Mouse (Mus musculus) C2C12 (cell line): ENCODE results near the gene Siglec1. TPM values are rescaled to one million over a fixed set of nuclear protein-coding genes. Genes with fewer than 3 reads are reported as not detected.

Source experiments
- H3K27me3 ChIP-seq: one replicate; pipeline ENCODE4 v1.6.1; 2011; ENCODE audit not compliant: control insufficient read depth, insufficient read depth, insufficient read length
- H3K36me3 ChIP-seq: one replicate; pipeline ENCODE4 v1.6.1; 2011; ENCODE audit not compliant: control insufficient read depth, insufficient read depth
- H3K4me3 ChIP-seq: one replicate; pipeline ENCODE4 v1.5.1; 2011; ENCODE audit warnings: mild to moderate bottlenecking, control low read depth; ENCODE audit not compliant: poor library complexity, insufficient read depth, severe bottlenecking
- H3K79me2 ChIP-seq: one replicate; pipeline ENCODE4 v1.6.1; 2011; ENCODE audit not compliant: control insufficient read depth, insufficient read depth
- H3K79me3 ChIP-seq: one replicate; pipeline ENCODE4 v1.6.1; 2011; ENCODE audit warnings: low read depth, control low read depth
- H3ac ChIP-seq: one replicate; pipeline ENCODE3; 2011; ENCODE audit warnings: low read depth; ENCODE audit not compliant: control insufficient read depth, insufficient read length
- CEBPB ChIP-seq: IDR thresholded peaks from one replicate; pipeline ENCODE4 v1.6.1; 2011; ENCODE audit warnings: low read depth, mild to moderate bottlenecking, control low read depth, moderate library complexity
- CTCF ChIP-seq: IDR thresholded peaks from one replicate; pipeline ENCODE4 v1.5.1; 2011; ENCODE audit not compliant: control insufficient read depth, insufficient read depth, insufficient read length
- FOSL1 ChIP-seq: IDR thresholded peaks from one replicate; pipeline ENCODE4 v1.8.0; 2011; ENCODE audit warnings: mild to moderate bottlenecking, low read length; ENCODE audit not compliant: poor library complexity, insufficient read depth, severe bottlenecking
- MAX ChIP-seq: IDR thresholded peaks from one replicate; pipeline ENCODE4 v1.6.1; 2011; ENCODE audit warnings: mild to moderate bottlenecking, control low read depth
- MYOD1 ChIP-seq: IDR thresholded peaks from one replicate; pipeline ENCODE4 v1.6.1; 2011; ENCODE audit warnings: low read depth; ENCODE audit not compliant: control insufficient read depth, insufficient read length
- MYOG ChIP-seq: IDR thresholded peaks from one replicate; pipeline ENCODE4 v1.6.1; 2011; ENCODE audit not compliant: control insufficient read depth, insufficient read length; ENCODE audit errors: extremely low read depth
- USF1 ChIP-seq: IDR thresholded peaks from one replicate; pipeline ENCODE4 v1.6.1; 2011; ENCODE audit warnings: low read depth, mild to moderate bottlenecking, control low read depth, moderate library complexity
- polyA plus RNA-seq: library from polyadenylated mRNA; unstranded; fragments of >200 nt; fragmentation: generic; extraction: Trizol; gene quantifications from one replicate; pipeline ENCODE4 v1.2.1, GENCODE M21; 2012; ENCODE audit warnings: missing spikeins

The Siglec1 gene
- polyA plus RNA-seq, 1 experiment: 0.01 TPM

- Histone ChIP-seq H3ac (no peak overlapping the region), H3K4me3 (no peak overlapping the region), H3K36me3 (no peaks in the 10 kb centered on the region), H3K79me2 (no peaks in the 10 kb centered on the region), H3K27me3 (peaks cover 34% of the 10 kb centered on the region), H3K79me3 (no peaks in the 10 kb centered on the region)
- TF ChIP-seq USF1: no peak
- no peak for TF ChIP-seq FOSL1
- no peak for TF ChIP-seq CTCF
- no peak for TF ChIP-seq MYOD1
- TF ChIP-seq MAX: no peak
- TF ChIP-seq CEBPB: no peak
- no peak for TF ChIP-seq MYOG
Measured at GRCm38 (mm10) chr2:131053851-131054645, 32.5 kb downstream of the Siglec1 start.

GRCm38 (mm10) chr2:131052862-131053418 lies 33.6 kb downstream of the Siglec1 start:
- Histone ChIP-seq H3K79me3 (no peaks in the 10 kb centered on the region), H3ac (no peak overlapping the region), H3K79me2 (no peaks in the 10 kb centered on the region), H3K4me3 (no peak overlapping the region), H3K27me3 (peaks cover 34% of the 10 kb centered on the region), H3K36me3 (no peaks in the 10 kb centered on the region)
- TF ChIP-seq MYOG: no peak
- no peak for TF ChIP-seq CTCF
- TF ChIP-seq FOSL1: no peak
- TF ChIP-seq CEBPB: no peak
- no peak for TF ChIP-seq MAX
- TF ChIP-seq USF1: no peak
- no peak for TF ChIP-seq MYOD1

GRCm38 (mm10) chr2:131052043-131052442 lies 34.5 kb downstream of the Siglec1 start:
- Histone ChIP-seq H3K4me3 (no peak overlapping the region), H3K27me3 (peaks cover 34% of the 10 kb centered on the region)
- no peak for TF ChIP-seq MYOD1
- no peak for TF ChIP-seq FOSL1
- TF ChIP-seq CEBPB: no peak
- no peak for TF ChIP-seq CTCF
- TF ChIP-seq MAX: no peak
- TF ChIP-seq MYOG: no peak
- TF ChIP-seq USF1: no peak

GRCm38 (mm10) chr2:131046025-131046424 lies 40.5 kb downstream of the Siglec1 start:
- Histone ChIP-seq H3ac (no peak overlapping the region), H3K36me3 (no peaks in the 10 kb centered on the region), H3K79me3 (no peaks in the 10 kb centered on the region), H3K79me2 (no peaks in the 10 kb centered on the region), H3K27me3 (peaks cover 8% of the 10 kb centered on the region), H3K4me3 (no peak overlapping the region)
- TF ChIP-seq FOSL1 (no peak), MAX (no peak), CEBPB (no peak), MYOG (no peak)

More at GRCm38 (mm10) chr2:131052043-131052442, 34.5 kb downstream of the Siglec1 start:
- no peaks in the 10 kb centered on the region for H3K79me2 ChIP-seq
- H3K36me3 ChIP-seq: no peaks in the 10 kb centered on the region
- no peak overlapping the region for H3ac ChIP-seq
- H3K79me3 ChIP-seq: no peaks in the 10 kb centered on the region

GRCm38 (mm10) chr2:131044989-131045720 lies 41.4 kb downstream of the Siglec1 start:
- H3K4me3 ChIP-seq: no peak overlapping the region
- TF ChIP-seq MYOG (no peak), CEBPB (no peak), FOSL1 (no peak), MAX (no peak), MYOD1 (no peak), USF1 (no peak), CTCF (no peak)
- H3ac ChIP-seq: no peak overlapping the region
- no peaks in the 10 kb centered on the region for H3K36me3 ChIP-seq
- peaks cover 12% of the 10 kb centered on the region for H3K27me3 ChIP-seq
- H3K79me2 ChIP-seq: no peaks in the 10 kb centered on the region
- no peaks in the 10 kb centered on the region for H3K79me3 ChIP-seq
